Mouse (Mus musculus) gastrocnemius, postnatal 10 days (tissue): ENCODE results near the gene Stag1. TPM values are rescaled to one million over a fixed set of nuclear protein-coding genes. Genes with fewer than 3 reads are reported as not detected.

Experiments used
- DNase-seq: peaks from one replicate; pipeline ENCODE4 v3.0.0; 2021; ENCODE audit warnings: mixed read lengths
- total RNA-seq, 2 experiments: library from RNA; stranded (reverse); gene quantifications; 2 replicates each; pipeline ENCODE4 v1.2.3; 2021

The Stag1 gene
- total RNA-seq, 2 experiments from 2014 or later = 33.5 to 43.0 TPM

DNA sequence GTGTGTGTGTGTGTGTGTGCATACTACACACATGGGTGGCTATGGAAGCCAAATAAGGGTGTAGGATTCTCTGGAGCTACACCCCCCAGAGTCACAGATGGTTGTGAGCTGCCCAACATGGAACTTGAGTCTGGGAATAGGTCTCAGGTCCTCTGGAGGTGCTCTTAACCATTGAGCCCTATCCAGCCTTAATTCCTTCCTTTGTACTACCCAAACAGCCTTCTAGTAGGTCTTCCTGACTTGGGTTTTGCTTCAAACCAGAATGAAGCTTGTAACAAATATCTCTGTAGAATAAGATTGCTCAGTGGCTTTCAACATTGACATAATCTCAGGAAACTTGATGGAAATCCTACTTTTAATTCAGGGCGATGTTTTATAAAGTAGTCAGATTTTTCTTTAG is 7.9 kb downstream of the Stag1 start:
- DNase-seq = no peak

- peak; percentile 14 for DNase-seq
Measured at GRCm38 (mm10) chr9:100605985-100606554, 8.5 kb downstream of the Stag1 start.

GRCm38 (mm10) chr9:100613501-100614071 is 16.0 kb downstream of the Stag1 start:
- no peak for DNase-seq

DNA sequence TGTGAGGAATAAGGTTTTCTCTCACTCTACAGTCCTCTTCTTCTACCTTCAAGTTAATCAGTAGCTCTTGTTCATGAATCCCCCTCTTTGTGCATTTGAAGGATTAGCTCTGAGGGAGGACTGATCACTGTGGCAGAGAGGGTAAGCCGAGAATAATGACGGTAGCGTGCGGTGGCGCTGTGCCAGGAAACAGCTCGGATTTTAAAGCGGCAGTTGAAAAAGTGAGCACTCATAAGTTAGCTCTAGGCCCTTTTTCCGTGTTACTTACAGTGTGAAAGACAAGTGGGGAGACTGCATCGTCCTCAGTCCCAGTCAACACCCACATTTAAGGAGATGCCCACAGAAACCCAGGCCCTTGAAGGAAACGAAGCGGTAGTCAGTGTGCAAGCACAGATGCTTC is 19.3 kb downstream of the Stag1 start:
- peak; percentile 51 for DNase-seq

GRCm38 (mm10) chr9:100626258-100626657 is 28.7 kb downstream of the Stag1 start:
- no peak for DNase-seq

DNA sequence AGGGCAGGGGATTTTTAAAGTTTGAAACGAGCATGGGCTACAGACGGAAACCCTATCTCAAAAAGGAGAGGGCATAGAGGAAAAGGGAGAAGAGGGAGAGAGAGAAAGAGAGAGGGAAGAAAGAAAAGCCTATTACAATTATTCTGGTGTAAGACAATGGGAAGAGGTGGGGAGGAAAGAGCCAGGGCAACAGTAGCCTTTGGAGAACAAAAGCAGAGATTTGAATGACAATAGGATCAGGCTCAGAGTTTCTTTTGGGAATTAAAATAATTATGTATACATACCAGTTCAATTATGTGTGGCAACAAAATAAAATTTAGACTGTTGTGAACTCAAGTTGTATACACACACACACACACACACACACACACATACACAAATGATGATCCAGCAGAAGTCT is 43.2 kb downstream of the Stag1 start:
- DNase-seq = no peak

DNA sequence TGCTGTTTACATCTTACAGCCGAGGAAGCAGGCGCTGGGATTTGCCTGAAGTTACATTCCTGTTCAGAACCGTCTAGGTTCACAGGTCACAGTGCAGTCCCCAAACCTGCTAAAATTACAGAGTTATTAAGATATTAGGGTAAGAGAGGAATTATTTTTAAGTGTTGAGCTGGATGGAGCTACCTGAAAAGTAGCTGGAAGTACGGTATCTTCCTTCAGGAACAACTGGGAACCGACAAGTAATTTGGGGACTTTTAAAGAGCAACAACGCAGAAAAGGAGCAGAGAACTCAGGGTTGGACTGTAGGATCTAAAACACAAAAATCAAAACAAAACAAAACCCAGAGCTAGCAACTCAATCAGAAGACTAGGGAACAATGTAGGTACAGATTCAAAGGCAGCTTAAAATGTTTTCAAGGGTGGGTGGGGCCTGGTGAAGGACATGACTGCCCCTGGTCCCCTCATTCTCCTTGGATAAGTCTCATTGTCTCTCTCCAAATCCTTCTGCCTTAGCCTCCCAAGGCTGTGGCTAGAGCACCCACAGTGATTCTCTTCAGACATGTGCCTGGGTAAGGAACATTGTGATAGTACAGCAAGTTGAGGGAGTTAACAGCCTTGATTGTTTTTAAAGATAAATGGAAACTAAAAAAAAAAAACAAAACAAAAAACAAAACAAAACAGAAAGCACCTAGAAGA is 43.9 kb downstream of the Stag1 start:
- DNase-seq = no peak

DNA sequence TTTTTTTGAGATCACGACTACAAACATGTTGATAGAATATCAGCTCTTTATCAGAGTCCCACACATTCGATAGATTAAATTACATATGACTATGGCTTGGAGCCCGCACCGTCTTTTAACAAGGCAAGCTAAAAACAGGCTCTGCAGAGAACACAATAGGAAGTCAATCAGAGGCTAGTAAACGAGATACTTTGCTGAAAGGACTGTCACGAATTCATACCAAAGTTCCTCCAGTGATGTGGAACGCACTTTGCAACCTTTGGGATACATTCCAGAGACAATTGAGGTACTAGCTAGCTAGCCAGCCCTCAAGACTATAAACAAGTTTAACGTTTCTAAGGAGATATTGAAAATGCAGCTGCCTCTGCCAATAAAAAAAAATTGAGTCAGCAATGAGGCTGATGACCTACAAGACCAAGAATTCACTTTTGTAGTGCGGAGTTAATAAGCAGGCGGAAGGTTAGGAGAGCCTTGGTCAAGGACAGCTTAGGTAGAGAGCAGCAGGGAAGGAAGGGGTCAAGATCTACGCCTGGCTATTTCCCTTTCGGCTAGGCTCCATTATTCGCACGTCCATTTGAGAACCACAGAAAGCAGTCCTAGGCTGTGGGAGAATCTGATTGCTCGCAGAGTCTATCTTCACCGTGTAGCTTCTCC is 44.7 kb downstream of the Stag1 start:
- no peak for DNase-seq

GRCm38 (mm10) chr9:100642840-100643697 is 45.5 kb downstream of the Stag1 start:
- DNase-seq = peak; percentile 100

DNA sequence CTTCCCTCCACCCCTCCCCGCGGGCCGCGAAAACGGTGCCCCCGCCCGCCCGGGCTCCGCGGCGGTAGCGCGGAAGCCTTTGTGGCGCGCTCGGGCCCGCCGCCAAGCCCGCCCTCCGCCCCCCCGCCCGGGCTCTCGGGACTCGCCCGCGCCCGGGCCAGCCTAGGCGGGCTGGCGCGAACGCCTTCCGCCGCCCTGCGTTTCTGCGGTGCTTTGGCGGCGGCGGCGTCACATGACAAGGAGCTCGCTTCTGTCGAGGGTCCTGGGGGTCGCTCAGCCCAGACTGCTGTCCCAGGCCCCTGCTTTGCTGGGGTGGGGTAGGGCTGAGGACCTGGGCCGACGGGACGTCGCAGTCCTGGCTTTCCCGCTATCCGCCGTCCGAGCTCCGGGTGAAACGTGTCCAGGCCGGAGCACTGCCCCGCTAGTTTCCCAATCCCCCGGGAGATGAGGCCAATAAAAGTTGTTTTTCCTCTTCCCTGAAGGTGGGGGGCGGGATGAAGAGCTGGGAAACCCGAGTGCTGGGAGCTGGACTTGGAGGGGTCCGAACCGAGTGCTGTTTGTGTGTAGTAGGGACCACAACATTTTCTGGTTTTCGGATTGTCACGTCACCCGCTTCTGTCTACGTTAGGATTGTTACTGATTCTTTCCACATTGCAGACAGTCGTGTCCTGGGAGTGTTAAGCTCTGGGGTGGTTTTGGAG is 46.6 kb downstream of the Stag1 start:
- DNase-seq = peak; percentile 71

DNA sequence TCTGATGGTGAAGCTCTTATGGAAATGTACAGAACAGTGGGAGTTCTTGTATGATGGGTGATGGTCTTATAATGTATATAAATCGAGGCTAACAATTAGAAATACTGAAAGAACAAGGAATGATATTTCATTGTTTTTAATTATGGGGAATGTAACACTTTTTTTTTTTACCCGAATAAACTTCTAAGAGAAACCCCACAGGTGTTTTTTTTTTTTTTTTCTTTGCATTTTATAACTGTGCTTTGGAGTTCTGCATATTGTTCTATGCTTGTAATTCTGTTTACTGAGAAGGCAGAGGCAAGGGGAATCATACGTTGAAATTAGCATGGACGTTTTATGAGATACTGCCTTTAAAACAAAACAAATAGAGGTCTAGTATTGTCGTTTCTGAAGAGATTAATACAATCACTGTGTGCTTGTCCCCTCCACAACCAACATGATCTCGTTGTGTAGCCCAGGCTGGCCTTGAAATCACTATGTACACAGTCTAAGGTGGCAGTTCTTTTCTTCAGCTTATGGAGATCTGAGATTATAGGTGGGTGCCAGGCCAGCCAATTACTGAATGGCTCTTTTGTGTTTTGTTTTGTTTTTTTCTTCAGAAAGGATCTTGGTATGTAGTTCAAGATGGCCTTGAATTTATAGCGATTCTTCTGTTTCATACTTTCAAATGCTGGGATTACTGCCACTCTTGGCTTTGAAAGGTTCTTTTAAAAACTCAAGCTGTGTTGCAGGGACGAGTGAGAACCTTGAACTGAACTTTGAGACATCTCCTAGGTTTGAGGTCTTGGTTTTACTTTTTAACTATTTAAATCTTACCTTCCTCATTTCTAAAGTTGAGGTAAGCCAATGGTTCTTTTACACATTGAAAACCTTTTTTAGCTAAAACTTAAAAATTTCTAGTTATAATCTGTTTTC is 47.7 kb downstream of the Stag1 start:
- no peak for DNase-seq

DNA sequence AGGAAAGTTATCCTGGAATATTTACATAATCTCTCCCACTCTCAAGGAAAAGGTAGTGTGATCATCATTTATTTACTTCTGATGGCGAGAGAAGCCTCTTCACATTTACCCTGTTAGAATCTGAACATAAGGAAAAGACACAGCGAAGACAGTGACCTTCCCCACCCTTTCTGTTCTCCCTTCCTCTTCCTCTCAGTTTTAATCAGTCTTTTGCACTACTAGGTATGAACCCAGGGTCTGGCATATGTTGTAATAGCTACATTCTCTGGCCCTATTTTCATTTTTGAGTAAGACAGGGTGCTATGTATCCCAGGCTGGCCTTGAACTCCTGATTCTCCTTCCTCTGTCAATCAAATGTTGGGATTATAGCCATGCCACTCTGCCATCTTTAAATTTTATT is 48.7 kb downstream of the Stag1 start:
- no peak for DNase-seq

- no peak for DNase-seq
Measured at GRCm38 (mm10) chr9:100647774-100648323, 50.3 kb downstream of the Stag1 start.

DNA sequence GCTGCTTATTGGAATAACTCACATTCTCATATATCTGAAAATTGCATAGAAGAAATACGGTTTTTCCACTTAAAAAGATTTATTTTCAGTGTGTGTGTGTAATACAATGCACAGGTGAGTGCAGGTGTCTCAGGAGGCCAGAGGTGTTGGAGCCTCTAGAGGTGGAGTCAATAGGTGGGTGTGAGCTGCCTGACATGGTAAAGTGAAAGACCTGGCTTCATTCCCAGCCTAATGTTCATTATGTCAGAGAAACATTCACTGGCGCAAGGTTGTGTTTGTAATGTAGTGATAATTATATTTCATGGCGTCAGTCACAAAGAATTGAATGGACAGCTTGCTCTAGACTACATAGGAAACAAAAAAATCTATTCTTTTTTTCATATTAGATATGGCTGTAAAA is 56.5 kb downstream of the Stag1 start:
- no peak for DNase-seq

DNA sequence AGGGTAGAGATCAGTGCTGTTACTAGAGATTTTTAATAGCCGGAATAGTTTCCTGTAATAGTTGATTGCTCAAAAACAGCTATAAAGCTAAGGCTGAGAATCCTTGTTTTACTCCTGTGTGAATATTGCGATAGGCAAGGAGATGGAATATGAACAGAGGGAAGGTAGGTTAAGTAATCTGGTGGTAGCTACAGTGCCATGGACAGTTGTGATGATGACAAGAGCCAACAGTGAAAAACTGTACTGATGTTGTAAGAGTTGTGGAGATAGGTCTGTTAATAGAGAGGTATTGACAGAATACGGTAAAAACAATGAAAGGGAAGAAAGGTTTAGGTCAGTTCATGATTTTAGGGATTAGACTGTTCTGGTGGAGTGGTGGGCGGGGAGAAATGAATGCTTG is 58.5 kb downstream of the Stag1 start:
- DNase-seq = no peak

DNA sequence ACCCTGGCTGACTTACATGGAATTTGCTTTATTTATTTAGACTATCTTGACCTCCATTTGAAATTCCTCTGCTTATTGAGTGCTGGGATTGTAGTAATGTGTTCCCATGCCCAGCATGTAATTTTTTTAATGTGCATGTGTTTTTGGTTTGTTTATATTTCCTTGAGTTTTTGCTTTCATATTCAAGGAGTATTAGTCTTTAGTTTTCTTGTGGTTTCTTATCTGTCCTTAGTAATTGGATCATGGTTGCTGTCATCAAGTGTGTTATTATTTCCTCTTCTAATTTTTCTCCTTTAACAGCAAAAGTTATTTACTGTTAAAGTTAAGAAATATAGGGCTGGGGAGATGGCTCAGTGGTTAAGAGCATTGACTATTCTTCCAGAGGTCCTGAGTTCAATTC is 63.0 kb downstream of the Stag1 start:
- DNase-seq = no peak

- no peak for DNase-seq
Measured at GRCm38 (mm10) chr9:100663473-100664134, 66.0 kb downstream of the Stag1 start.

DNA sequence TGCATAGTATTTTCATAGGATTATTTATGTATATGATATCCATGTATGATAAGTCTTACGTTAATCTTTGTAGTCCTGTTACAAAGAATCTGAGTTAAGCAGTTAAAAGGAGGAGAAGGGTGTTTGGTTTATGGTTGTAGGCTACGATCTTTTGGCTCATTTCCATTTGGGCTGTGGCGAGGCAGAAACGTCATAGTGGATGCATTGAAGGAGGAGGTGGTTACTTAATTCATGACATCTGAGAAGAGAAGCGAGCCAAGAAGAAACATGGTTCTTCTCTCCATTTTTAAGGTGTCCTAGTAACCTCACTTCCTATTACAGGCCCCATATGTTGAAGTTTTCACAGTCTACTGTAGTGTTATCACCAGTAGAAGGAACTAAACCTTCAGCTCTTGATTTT is 72.6 kb downstream of the Stag1 start:
- DNase-seq = no peak

DNA sequence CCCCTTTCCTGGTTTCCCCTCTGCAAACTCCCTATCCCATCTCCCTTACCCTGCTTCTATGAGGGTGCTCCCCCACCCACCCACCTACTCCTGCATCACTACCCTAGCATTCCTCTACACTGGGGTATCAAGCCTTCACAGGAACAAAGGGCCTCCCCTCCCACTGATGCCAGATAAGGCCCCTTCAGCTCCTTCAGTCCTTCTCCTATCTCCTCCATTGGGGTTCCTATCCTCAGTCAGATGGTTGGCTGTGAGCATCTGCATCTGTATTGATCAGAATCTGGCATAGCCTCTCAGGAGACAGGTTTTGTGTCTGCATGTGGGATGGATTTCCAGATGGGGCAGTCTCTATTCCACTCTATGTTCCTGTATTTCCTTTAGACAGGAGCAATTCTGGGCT is 81.4 kb downstream of the Stag1 start:
- DNase-seq = no peak

- no peak for DNase-seq
Measured at GRCm38 (mm10) chr9:100682285-100682684, 84.7 kb downstream of the Stag1 start.
